Mouse (Mus musculus): ENCODE measurements at regions not wholly inside any gene's neighbourhood (a gene's known extent, or its start where the extent isn't known, plus 50 kb on each side); places are given as distances from the start of the nearest gene placed in this dataset.
A peak's percentile ranks its signal among the peaks of the same experiment; 100 is the strongest.

DNA sequence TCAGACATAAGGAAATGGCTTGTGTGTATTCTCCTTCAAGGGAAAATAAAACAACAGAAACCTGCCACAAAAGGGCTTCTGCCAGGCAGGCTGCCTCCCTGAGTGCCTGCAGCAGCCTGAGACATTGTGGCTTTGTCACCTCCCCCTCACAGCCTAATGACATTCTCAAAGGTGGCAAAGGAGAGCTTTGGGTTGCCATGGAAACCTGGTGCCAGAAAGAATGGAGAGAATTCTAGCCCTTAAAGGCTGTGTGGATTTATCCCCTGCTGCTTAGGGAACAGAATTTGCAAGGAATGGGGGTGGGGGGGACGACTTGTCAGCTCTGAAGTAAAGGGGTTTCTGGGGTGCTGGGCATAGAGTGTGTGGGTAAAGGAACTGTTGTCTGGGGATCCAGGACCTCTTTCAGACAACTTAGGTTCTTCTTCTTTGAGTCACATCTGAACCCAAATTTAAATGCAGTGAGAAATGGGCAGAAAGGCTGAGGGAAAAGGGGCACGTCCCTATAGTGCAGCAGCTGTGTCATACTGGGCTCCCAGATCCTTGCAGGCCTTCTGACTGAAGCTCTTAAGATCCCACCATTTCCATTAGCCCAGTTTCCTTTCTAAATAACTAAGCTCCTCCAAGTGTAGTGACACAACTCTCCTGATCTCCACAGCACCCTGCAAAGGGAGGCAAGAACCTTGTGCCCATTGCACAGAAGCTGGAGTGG lies 86.8 kb downstream of the Il9r start:
- no peaks in the 10 kb centered on the region for H3K27me3 ChIP-seq (replicated peaks)
- H3K36me3 ChIP-seq, result no peaks in the 10 kb centered on the region
- no peak overlapping the region for H3K4me3 ChIP-seq (replicated peaks)
- H3K4me2 ChIP-seq, result no peak overlapping the region; the same call in 1 of the 2 replicates
- H3K9ac ChIP-seq (replicated peaks), result no peak overlapping the region
- H3K4me1 ChIP-seq, result peaks cover 30% of the 10 kb centered on the region
- no peaks in the 10 kb centered on the region for H3K9me3 ChIP-seq (replicated peaks)
- H3K27ac ChIP-seq (replicated peaks), result peak overlapping the region; percentile 81
- 14% methylated on average over 2 of the region's 2 CpGs for WGBS
- ATAC-seq (ENCODE audit: low FRiP score), result peak; percentile 88

DNA sequence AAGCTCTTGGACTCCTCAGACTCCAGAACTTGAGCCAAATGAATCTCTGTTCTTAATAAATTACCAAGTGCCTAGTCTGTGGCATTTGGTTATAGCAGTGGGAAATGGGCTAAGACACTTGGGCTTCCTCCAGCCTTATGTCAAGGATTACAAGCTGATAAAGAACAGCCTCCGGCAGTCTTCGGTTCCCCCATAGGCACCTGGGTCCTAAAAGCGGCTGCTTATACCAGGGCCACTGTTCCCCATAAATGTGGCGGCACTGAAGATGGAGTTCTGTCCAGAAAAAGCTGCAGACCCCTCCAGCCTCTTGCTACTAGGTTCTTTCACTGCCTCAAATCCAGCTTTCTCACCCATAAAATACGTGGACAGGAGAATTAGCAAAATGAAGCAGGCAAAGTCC lies 87.6 kb downstream of the Il9r start:
- Histone ChIP-seq H3K4me2 (no peak overlapping the region), H3K36me3 (no peaks in the 10 kb centered on the region), H3K4me3 (replicated peaks) (no peak overlapping the region), H3K27me3 (replicated peaks) (no peaks in the 10 kb centered on the region), H3K9me3 (replicated peaks) (no peaks in the 10 kb centered on the region), H3K9ac (replicated peaks) (no peak overlapping the region), H3K4me1 (peaks cover 26% of the 10 kb centered on the region), H3K27ac (replicated peaks) (peak overlapping the region; percentile 81)
- WGBS, result 15% methylated on average over 5 of the region's 5 CpGs
- peak; percentile 25; the same call in 1 of the 2 replicates for ATAC-seq (ENCODE audit: low FRiP score)

DNA sequence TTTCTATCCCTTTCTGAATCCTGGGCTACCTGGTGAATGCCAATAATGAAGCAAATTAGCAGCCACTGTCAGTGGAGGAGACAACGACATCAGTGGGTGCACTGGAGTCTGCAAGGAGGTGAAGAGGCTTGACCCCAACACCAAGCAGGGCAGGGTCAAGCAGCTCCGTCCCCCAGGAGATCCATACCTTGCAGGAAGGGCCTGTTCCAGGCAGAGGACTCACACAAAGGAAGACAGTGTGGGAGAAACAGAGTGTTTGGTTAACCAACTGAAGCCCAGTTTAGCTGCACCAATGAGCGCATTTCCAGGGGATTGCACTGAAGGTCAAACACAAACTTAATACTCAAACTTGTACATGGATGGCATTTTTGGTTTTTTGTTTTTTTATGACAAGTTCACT lies 88.2 kb downstream of the Il9r start:
- Histone ChIP-seq H3K27me3 (replicated peaks) (no peaks in the 10 kb centered on the region), H3K4me2 (no peak overlapping the region), H3K36me3 (no peaks in the 10 kb centered on the region), H3K27ac (replicated peaks) (peak overlapping the region; percentile 81; the same call in 1 of the 2 replicates), H3K4me1 (peaks cover 26% of the 10 kb centered on the region), H3K9me3 (replicated peaks) (no peaks in the 10 kb centered on the region), H3K9ac (replicated peaks) (no peak overlapping the region), H3K4me3 (replicated peaks) (no peak overlapping the region)
- WGBS, result 52% methylated on average over 3 of the region's 3 CpGs
- ATAC-seq (ENCODE audit: low FRiP score), result no peak

DNA sequence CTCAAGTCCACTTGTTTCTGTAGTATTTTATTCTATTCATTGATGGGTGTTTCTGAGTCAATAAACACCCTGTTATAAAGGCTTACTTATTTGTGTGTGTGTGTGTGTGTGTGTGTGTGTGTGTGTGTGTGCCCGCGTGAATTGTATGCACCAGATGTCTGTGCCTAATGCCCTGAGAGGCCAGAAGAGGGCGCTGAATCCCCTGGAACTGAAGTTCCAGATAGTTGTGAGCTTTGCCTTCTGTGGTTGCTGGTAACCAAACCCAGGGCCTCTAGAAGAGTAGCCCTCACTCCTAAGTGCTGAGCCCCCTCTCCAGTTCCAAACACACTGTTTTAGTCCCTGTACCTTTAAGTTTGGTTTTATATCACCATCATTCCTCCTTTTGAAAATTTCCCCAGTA lies 90.2 kb downstream of the Il9r start:
- 94% methylated on average over 3 of the region's 3 CpGs for WGBS
- Histone ChIP-seq H3K4me2 (no peak overlapping the region), H3K27ac (replicated peaks) (no peak overlapping the region), H3K9ac (replicated peaks) (no peak overlapping the region), H3K4me3 (replicated peaks) (no peak overlapping the region), H3K36me3 (no peaks in the 10 kb centered on the region), H3K4me1 (peaks cover 38% of the 10 kb centered on the region), H3K9me3 (replicated peaks) (no peaks in the 10 kb centered on the region), H3K27me3 (replicated peaks) (no peaks in the 10 kb centered on the region)
- ATAC-seq (ENCODE audit: low FRiP score), result no peak

Measured in neural tube, embryonic 15.5 days (tissue).